Mouse (Mus musculus) lung, postnatal 4 days (tissue): ENCODE measurements around the gene Alkbh1.

Experiments
- DNase-seq, 2 experiments: peaks; one replicate each; pipeline ENCODE4 v3.0.0; 2021

Alkbh1 gene

GRCm38 (mm10) chr12:87380586-87381379 lies 63.0 kb downstream of the Alkbh1 start:
- DNase-seq, result no peak

GRCm38 (mm10) chr12:87379496-87379895 lies 64.3 kb downstream of the Alkbh1 start:
- no peak for DNase-seq
